Mouse (Mus musculus) small intestine, adult 2 months (tissue): ENCODE data around the gene Hfm1. TPM values are rescaled to one million over a fixed set of nuclear protein-coding genes. Genes with fewer than 3 reads are reported as not detected.

Experiments used
- H3K27ac ChIP-seq: fragments of 200-500 bp; 2 replicates; pipeline ENCODE4 v1.5.1; 2012; ENCODE audit warnings: low read depth, low read length, control low read depth, inconsistent platforms; ENCODE audit not compliant: insufficient read depth
- H3K27me3 ChIP-seq: fragments of 200-500 bp; 2 replicates; pipeline ENCODE4 v1.6.1; 2012; ENCODE audit warnings: mild to moderate bottlenecking, moderate library complexity, low read length, inconsistent platforms; ENCODE audit not compliant: control insufficient read depth, insufficient read depth
- H3K36me3 ChIP-seq: fragments of 200-500 bp; 2 replicates; pipeline ENCODE4 v1.6.1; 2012; ENCODE audit warnings: mild to moderate bottlenecking, low read length, control low read depth, inconsistent platforms; ENCODE audit not compliant: control insufficient read depth, insufficient read depth
- H3K4me1 ChIP-seq: fragments of 200-500 bp; 2 replicates; pipeline ENCODE4 v1.6.1; 2012; ENCODE audit warnings: low read length, inconsistent platforms, mixed read lengths; ENCODE audit not compliant: control insufficient read depth, insufficient read depth, insufficient read length
- H3K4me3 ChIP-seq: fragments of 200-500 bp; 2 replicates; pipeline ENCODE4 v1.5.1; 2012; ENCODE audit warnings: low read depth, mild to moderate bottlenecking, control low read depth, inconsistent platforms, low read length, moderate library complexity
- CTCF ChIP-seq: fragments of 200-500 bp; IDR thresholded peaks from 2 replicates; pipeline ENCODE4 v1.5.1; 2012; ENCODE audit warnings: low read depth, mild to moderate bottlenecking, control low read depth, inconsistent platforms, low read length, moderate library complexity, mixed read lengths; ENCODE audit not compliant: insufficient replicate concordance, insufficient read length; ENCODE audit errors: extremely low read depth
- POLR2A ChIP-seq: fragments of 200-500 bp; IDR thresholded peaks from 2 replicates; pipeline ENCODE4 v1.6.1; 2012; ENCODE audit warnings: low read depth, mild to moderate bottlenecking, control low read depth, inconsistent platforms, low read length, moderate library complexity
- WGBS: fragments of 180-500 bp; shearing (Covaris S2); methylation state at CpG from one replicate; pipeline ENCODE4 v1.1.7; 2018; 5-methylcytosine and 5-hydroxymethylcytosine counted together
- polyA plus RNA-seq: library from polyadenylated mRNA; depleted of rRNA; stranded (reverse); fragments of >200 nt; gene quantifications from 2 replicates; pipeline ENCODE4 v1.2.3, GENCODE M21; 2012; rRNA removed

Gene Hfm1
- not detected in 2 replicates for polyA plus RNA-seq

GRCm38 (mm10) chr5:106925488-106926368 lies at the start of gene Hfm1:
TSS of gene Hfm1 (minus strand) at chr5:106926321.
- 3% methylated on average over 64 of the region's 76 CpGs for WGBS
- Histone ChIP-seq H3K27me3 (peaks cover 11% of the 10 kb centered on the region), H3K4me3 (peak within 1 kb of the TSS; percentile 57), H3K4me1 (no peaks in the 10 kb centered on the region; the same call in 1 of the 2 replicates), H3K27ac (no peak within 1 kb of the TSS), H3K36me3 (no peaks in the 10 kb centered on the region)
- TF ChIP-seq POLR2A, result no peak
- TF ChIP-seq CTCF, result no peak

GRCm38 (mm10) chr5:106973883-106974282 lies 47.8 kb upstream of the Hfm1 start:
- TF ChIP-seq CTCF (no peak), POLR2A (no peak)
- Histone ChIP-seq H3K4me1 (no peaks in the 10 kb centered on the region), H3K27ac (no peak overlapping the region), H3K4me3 (no peak overlapping the region), H3K27me3 (no peaks in the 10 kb centered on the region), H3K36me3 (peaks cover 21% of the 10 kb centered on the region)
- 90% methylated on average over 7 of the region's 7 CpGs for WGBS

- peaks cover 4% of the 10 kb centered on the region; the same call in 1 of the 2 replicates for H3K4me1 ChIP-seq
- peaks cover 2% of the 10 kb centered on the region; the same call in 1 of the 2 replicates for H3K36me3 ChIP-seq
- 85% methylated on average over 1 of the region's 1 CpGs for WGBS
- H3K27me3 ChIP-seq, result no peaks in the 10 kb centered on the region
- no peak overlapping the region for H3K4me3 ChIP-seq
- no peak overlapping the region for H3K27ac ChIP-seq
- TF ChIP-seq POLR2A, result no peak
- no peak for TF ChIP-seq CTCF
Measured at GRCm38 (mm10) chr5:106967578-106967977, 41.5 kb upstream of the Hfm1 start.

GRCm38 (mm10) chr5:106966443-106966842 lies 40.3 kb upstream of the Hfm1 start:
- WGBS, result 81% methylated on average over 3 of the region's 3 CpGs
- H3K4me1 ChIP-seq, result peaks cover 4% of the 10 kb centered on the region; the same call in 1 of the 2 replicates
- no peak for TF ChIP-seq POLR2A
- TF ChIP-seq CTCF, result no peak
- H3K36me3 ChIP-seq, result peaks cover 2% of the 10 kb centered on the region; the same call in 1 of the 2 replicates
- no peak overlapping the region for H3K27ac ChIP-seq
- H3K27me3 ChIP-seq, result no peaks in the 10 kb centered on the region
- no peak overlapping the region for H3K4me3 ChIP-seq

- Histone ChIP-seq H3K27me3 (no peaks in the 10 kb centered on the region), H3K36me3 (no peaks in the 10 kb centered on the region), H3K4me3 (peak overlapping the region; percentile 95), H3K4me1 (peaks cover 4% of the 10 kb centered on the region; the same call in 1 of the 2 replicates), H3K27ac (peak overlapping the region; percentile 44)
- 1% methylated on average over 41 of the region's 41 CpGs for WGBS
- no peak for TF ChIP-seq CTCF
- no peak for TF ChIP-seq POLR2A
Measured at GRCm38 (mm10) chr5:106964513-106965014, 38.4 kb upstream of the Hfm1 start.

- H3K27ac ChIP-seq, result peak within 1 kb of the TSS; percentile 44
- peak within 1 kb of the TSS; percentile 95 for H3K4me3 ChIP-seq
- 4% methylated on average over 54 of the region's 54 CpGs for WGBS
- H3K36me3 ChIP-seq, result no peaks in the 10 kb centered on the region
- peaks cover 4% of the 10 kb centered on the region; the same call in 1 of the 2 replicates for H3K4me1 ChIP-seq
- TF ChIP-seq POLR2A (peak; percentile 42), CTCF (no peak)
- H3K27me3 ChIP-seq, result no peaks in the 10 kb centered on the region
Measured at GRCm38 (mm10) chr5:106963584-106964512, 37.7 kb upstream of the Hfm1 start, which contains the start of gene Cdc7. TSS of gene Cdc7 (plus strand) at chr5:106964322.
